Mouse (Mus musculus) embryonic facial prominence, embryonic 11.5 days (tissue): ENCODE measurements around the gene Ece1. TPM values are rescaled to one million over a fixed set of nuclear protein-coding genes. Genes with fewer than 3 reads are reported as not detected.

ENCODE experiments used
- ATAC-seq: fragments of 200-750 bp; cut with Nextera tagmentation; replicated peaks from 2 replicates; pipeline ENCODE4 v1.8.0; 2017; ENCODE audit warnings: low read depth; ENCODE audit not compliant: insufficient number of reproducible peaks, low FRiP score, low TSS enrichment
- DNase-seq: peaks from one replicate; pipeline ENCODE4 v3.0.0-alpha.2; 2015; ENCODE audit warnings: low spot score
- H3K27ac ChIP-seq: fragments of 300-500 bp; sonication (generic); replicated peaks from 2 replicates; pipeline ENCODE4 v1.5.1; 2014; ENCODE audit warnings: mild to moderate bottlenecking, low read depth, low read length, control low read depth
- H3K27me3 ChIP-seq: fragments of 300-500 bp; sonication (generic); 2 replicates; pipeline ENCODE4 v1.6.1; 2014; ENCODE audit warnings: mild to moderate bottlenecking, low read length, moderate library complexity, mixed read lengths; ENCODE audit not compliant: control insufficient read depth, insufficient read depth
- H3K36me3 ChIP-seq: fragments of 300-500 bp; sonication (generic); replicated peaks from 2 replicates; pipeline ENCODE4 v1.6.1; 2014; ENCODE audit warnings: low read depth, mild to moderate bottlenecking, low read length, moderate library complexity, mixed read lengths; ENCODE audit not compliant: control insufficient read depth, insufficient read depth
- H3K4me1 ChIP-seq: fragments of 300-500 bp; sonication (generic); 2 replicates; pipeline ENCODE4 v1.6.1; 2014; ENCODE audit warnings: low read length, mixed read lengths; ENCODE audit not compliant: control insufficient read depth, insufficient read depth
- H3K4me2 ChIP-seq: fragments of 300-500 bp; sonication (generic); 2 replicates; pipeline ENCODE4 v1.6.1; 2014; ENCODE audit warnings: low read depth, mild to moderate bottlenecking, control low read depth, low read length, moderate library complexity
- H3K4me3 ChIP-seq: fragments of 300-500 bp; sonication (generic); 2 replicates; pipeline ENCODE4 v1.5.1; 2014; ENCODE audit warnings: low read depth, low read length, control low read depth
- H3K9ac ChIP-seq: fragments of 300-500 bp; sonication (generic); replicated peaks from 2 replicates; pipeline ENCODE4 v1.6.1; 2014; ENCODE audit warnings: mild to moderate bottlenecking, control low read depth, low read length
- H3K9me3 ChIP-seq: fragments of 300-500 bp; sonication (generic); replicated peaks from 2 replicates; pipeline ENCODE4 v1.6.1; 2016; ENCODE audit warnings: mild to moderate bottlenecking, low read length, inconsistent platforms, mixed read lengths; ENCODE audit not compliant: control insufficient read depth
- WGBS: fragments of 180-500 bp; shearing (Covaris S2); extraction: QIAGEN DNeasy Blood & Tissue Kit; methylation state at CpG from one replicate; pipeline ENCODE4 v1.1.7; 2014; 5-methylcytosine and 5-hydroxymethylcytosine counted together
- polyA plus RNA-seq: library from polyadenylated mRNA; unstranded; fragments of >200 nt; fragmentation: Nextera tagmentation; extraction: Ambion mirVana; gene quantifications from 2 replicates; pipeline ENCODE4 v1.2.1, GENCODE M21; 2014

The Ece1 gene
- polyA plus RNA-seq, 1 experiment from 2014 or later: 32.2 TPM

DNA sequence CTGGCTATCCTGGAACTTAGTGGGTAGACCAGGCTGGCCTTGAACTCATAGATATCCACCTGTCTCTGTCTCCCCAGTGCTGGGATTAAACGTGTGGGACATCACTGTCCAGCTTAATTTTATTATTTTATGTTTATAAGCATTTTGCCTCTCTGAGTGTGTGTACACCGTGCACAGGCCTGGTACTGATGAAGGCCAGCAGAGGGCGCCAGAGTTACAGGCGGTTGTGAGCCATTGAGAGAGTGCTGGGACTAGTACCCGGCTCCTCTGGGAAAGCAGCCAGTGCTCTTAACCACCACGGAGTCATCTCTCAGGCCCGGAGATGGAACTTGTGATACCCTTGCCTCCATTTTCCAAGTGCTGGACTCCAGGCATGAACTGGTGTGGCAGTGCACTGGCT lies 4.9 kb upstream of the Ece1 start:
- H3K36me3 ChIP-seq: no peaks in the 10 kb centered on the region
- no peak overlapping the region for H3K4me3 ChIP-seq
- no peak overlapping the region for H3K4me2 ChIP-seq
- H3K27me3 ChIP-seq: no peaks in the 10 kb centered on the region
- ATAC-seq (no peak), DNase-seq (peak; percentile 57)
- no peaks in the 10 kb centered on the region for H3K4me1 ChIP-seq
- H3K9me3 ChIP-seq: no peaks in the 10 kb centered on the region
- H3K27ac ChIP-seq: no peak overlapping the region
- WGBS: 28% methylated on average over 7 of the region's 7 CpGs
- no peak overlapping the region for H3K9ac ChIP-seq

DNA sequence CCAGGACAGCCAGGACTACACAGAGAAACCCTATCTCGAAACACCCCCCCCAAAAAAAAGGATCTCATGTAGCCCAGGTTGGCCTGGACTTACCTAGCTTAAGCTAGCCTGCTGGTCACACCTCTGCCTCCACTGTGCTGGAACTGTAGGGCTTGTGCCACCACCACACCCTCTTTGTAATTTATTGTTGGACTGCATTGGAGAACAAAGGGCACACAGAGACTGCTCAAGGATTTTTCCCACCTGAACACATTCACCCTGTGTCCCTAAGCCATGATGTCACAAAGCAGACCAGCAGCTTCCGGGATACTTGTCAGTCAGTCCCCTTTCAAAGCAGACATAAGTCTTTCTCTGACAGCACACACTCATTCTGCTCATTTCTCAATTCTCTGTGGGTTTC lies 3.7 kb upstream of the Ece1 start:
- no peaks in the 10 kb centered on the region for H3K27me3 ChIP-seq
- DNase-seq (no peak), ATAC-seq (no peak)
- no peaks in the 10 kb centered on the region for H3K4me1 ChIP-seq
- H3K4me2 ChIP-seq: no peak overlapping the region
- no peak overlapping the region for H3K27ac ChIP-seq
- WGBS: 94% methylated on average over 2 of the region's 2 CpGs
- no peak overlapping the region for H3K9ac ChIP-seq
- no peaks in the 10 kb centered on the region for H3K9me3 ChIP-seq
- H3K36me3 ChIP-seq: no peaks in the 10 kb centered on the region
- no peak overlapping the region for H3K4me3 ChIP-seq

DNA sequence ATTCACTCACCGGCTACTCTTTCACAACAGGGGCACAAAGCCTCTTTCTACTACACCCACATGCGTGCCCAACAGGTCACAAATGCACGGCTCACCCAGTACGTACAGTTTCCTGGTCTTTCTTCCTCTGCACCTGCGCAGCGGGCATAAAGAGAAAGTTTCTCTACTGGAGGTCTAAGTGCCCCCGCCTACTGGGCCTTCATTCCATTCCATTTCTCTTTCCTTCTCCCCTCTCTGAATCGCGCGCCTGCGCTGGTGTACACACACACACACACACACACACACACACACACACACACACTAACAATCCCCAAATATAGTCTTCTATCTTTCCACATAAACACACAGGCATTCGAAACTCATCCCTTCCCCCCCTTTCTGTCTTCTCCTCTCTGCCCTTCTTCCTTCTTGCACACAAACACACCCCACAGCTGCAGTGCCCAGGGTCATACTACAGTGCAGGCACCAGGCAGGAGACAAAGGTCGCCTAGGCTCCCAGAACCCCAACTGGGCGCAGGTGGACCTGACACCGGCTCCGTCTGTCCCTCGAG lies 501 bp upstream of the Ece1 start:
- 0 out of 2 replicates have a peak overlapping the region, but pooled peaks have one; percentile 13 for H3K27ac ChIP-seq
- peaks cover 5% of the 10 kb centered on the region for H3K4me1 ChIP-seq
- WGBS: 14% methylated on average over 17 of the region's 17 CpGs
- H3K9me3 ChIP-seq: no peaks in the 10 kb centered on the region
- peak overlapping the region; percentile 84 for H3K4me2 ChIP-seq
- peak overlapping the region; percentile 70 for H3K4me3 ChIP-seq
- peak overlapping the region; percentile 68 for H3K9ac ChIP-seq
- ATAC-seq: no peak; the same call in 1 of the 2 replicates
- DNase-seq: no peak
- no peaks in the 10 kb centered on the region for H3K27me3 ChIP-seq
- H3K36me3 ChIP-seq: no peaks in the 10 kb centered on the region

DNA sequence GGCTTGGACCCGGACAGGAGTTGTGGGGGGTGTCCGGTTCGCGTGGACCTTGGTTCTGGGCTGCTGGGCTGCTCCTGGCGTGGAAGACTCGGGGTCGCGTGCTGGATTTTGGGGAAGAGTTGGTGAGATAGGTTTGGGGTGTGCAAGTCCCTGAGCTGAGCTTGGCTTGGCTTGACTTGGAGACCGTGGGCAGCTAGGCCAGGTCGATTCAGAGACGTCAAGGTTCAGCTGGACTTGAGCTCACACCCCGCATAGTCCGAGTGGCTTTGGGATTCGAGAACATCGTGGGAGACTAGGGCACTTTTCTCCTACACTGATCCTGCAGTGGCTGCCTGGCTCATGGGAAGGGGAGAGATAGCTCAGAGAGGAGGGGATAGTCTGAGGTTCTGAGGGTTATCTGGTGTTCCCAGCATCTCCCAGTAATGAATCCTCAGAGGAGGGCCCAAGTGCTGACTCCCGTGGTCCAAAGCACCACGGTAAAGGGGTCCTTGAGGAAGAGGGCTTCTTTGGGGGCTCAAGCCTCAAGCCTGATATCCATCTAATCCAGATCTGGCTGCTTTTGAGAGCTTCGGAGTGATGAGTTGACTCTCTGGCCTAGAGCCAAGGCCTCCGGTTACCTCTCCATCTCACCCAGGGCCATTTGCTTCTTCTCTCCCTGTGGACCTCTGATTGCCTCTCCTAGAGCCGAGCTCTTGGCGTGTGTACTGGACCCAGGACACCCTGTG lies 641 bp downstream of the Ece1 start:
- Histone ChIP-seq H3K4me2 (peak overlapping the region; percentile 84), H3K4me3 (peak overlapping the region; percentile 70), H3K27ac (no peak overlapping the region), H3K36me3 (no peaks in the 10 kb centered on the region), H3K9ac (peak overlapping the region; percentile 81), H3K27me3 (no peaks in the 10 kb centered on the region), H3K9me3 (no peaks in the 10 kb centered on the region), H3K4me1 (peaks cover 5% of the 10 kb centered on the region)
- DNase-seq (no peak), ATAC-seq (no peak; the same call in 1 of the 2 replicates)
- WGBS: 17% methylated on average over 21 of the region's 21 CpGs

DNA sequence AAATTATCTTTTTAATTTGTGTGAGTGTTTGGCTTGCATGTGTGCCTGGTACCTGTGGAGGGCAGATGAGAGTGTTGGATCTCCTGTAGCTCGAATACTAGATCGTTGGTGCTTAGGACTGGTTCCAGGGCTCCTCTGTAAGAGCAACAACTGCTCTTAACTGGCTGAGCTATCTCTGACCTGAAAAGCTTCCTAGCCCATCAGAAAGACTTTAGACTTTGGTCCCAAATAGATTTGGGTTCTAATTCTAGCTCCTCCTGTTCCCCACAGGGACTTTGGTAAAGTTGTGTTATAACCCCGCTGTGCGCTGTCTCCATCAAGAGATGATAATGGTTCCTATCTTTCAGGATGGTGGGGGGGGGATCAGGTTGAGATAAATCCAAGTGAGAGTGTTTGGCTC lies 2.0 kb downstream of the Ece1 start:
- Histone ChIP-seq H3K27ac (no peak overlapping the region), H3K9ac (no peak overlapping the region), H3K27me3 (no peaks in the 10 kb centered on the region), H3K36me3 (no peaks in the 10 kb centered on the region), H3K4me3 (no peak overlapping the region), H3K4me1 (peaks cover 5% of the 10 kb centered on the region), H3K9me3 (no peaks in the 10 kb centered on the region), H3K4me2 (no peak overlapping the region)
- 93% methylated on average over 4 of the region's 4 CpGs for WGBS
- no peak for ATAC-seq
- no peak for DNase-seq

DNA sequence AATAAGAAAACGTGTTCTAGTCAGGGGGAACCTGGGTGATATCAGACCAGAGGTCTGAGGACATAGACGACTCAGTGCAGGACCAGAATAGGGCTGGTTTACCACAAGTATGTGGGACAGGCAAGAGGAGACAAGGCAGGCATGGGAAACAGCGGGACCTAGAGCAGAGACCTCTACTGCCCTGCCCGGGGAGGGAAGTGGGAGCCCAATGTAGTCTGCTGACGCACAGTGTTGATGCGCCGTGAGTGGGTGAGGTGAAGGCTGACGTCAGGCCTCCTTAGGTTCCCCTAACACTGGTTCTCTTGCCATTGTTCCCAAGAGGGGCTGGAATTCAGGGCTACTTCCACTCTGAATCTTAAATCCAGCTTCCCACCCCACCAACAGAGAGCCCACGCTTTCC lies 2.7 kb downstream of the Ece1 start:
- 0 out of 2 replicates have a peak overlapping the region, but pooled peaks have one; percentile 10 for H3K4me2 ChIP-seq
- H3K36me3 ChIP-seq: no peaks in the 10 kb centered on the region
- no peaks in the 10 kb centered on the region for H3K9me3 ChIP-seq
- 67% methylated on average over 9 of the region's 9 CpGs for WGBS
- H3K4me3 ChIP-seq: no peak overlapping the region
- H3K27me3 ChIP-seq: no peaks in the 10 kb centered on the region
- DNase-seq (no peak), ATAC-seq (no peak)
- H3K27ac ChIP-seq: no peak overlapping the region
- peaks cover 5% of the 10 kb centered on the region for H3K4me1 ChIP-seq
- H3K9ac ChIP-seq: 0 out of 2 replicates have a peak overlapping the region, but pooled peaks have one; percentile 6

DNA sequence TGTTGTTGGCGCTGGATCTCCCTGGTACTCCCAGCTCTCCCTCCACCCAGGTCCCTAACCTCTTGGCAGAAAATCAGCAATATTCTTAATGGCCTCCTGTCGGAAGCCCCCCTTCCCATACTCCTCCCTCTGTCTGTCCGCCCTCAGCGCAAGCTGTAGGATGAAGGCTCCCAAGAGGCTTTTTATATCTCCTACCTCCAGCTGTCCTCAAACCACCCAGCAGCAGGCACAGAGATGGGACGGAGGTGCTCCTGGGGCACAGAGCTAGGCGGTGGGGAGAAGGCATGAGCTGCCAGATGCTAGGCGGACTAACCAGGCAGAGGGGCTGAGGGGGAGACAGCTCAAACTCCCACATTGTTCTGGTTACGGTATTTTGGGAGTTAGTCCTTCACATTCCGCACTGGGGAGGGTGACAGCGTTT lies 3.2 kb downstream of the Ece1 start:
- H3K4me3 ChIP-seq: no peak overlapping the region
- H3K4me1 ChIP-seq: peaks cover 5% of the 10 kb centered on the region

DNA sequence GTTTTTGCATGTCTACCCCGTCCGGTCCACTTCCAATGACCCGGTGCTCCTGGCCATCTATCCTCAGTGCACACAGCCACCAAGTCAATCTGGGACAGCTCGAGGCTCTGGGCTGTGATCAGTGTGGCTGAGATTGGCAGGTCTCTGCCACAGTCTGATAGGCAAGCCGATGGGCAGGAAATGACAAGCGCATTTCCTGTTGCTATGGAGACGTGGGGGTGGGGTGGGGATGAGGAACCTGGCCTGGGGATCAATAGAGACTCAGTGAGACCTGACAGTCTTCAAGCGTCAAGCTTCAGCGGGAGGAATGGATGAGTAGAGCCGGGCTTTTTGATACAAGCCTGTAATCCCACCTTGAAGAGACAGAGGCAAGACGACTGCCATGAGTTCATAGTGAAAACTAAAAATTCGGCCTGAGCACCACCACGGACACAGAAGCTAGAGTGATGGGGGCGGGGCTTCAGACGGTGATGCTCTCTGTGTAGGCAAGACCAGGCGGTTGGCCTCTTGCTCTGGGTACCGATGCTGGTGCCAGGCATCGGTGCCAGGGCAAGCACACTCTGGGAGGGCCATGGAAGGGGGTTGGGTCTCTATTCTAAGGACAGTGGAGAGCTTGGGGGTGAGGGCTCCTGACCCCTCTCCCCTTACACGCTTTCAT lies 4.3 kb downstream of the Ece1 start:
- H3K4me1 ChIP-seq: peaks cover 5% of the 10 kb centered on the region
- no peak overlapping the region for H3K27ac ChIP-seq
- H3K4me2 ChIP-seq: no peak overlapping the region
- no peak for ATAC-seq
- no peak overlapping the region for H3K4me3 ChIP-seq
- no peaks in the 10 kb centered on the region for H3K9me3 ChIP-seq
- no peaks in the 10 kb centered on the region for H3K36me3 ChIP-seq
- no peak overlapping the region for H3K9ac ChIP-seq
- no peaks in the 10 kb centered on the region for H3K27me3 ChIP-seq
- DNase-seq: peak; percentile 45
- 39% methylated on average over 19 of the region's 19 CpGs for WGBS

More for the DNA sequence above, 3.2 kb downstream of the Ece1 start:
- Histone ChIP-seq H3K9ac (no peak overlapping the region), H3K4me2 (no peak overlapping the region), H3K27me3 (no peaks in the 10 kb centered on the region), H3K36me3 (no peaks in the 10 kb centered on the region), H3K9me3 (no peaks in the 10 kb centered on the region), H3K27ac (no peak overlapping the region)
- ATAC-seq (no peak), DNase-seq (no peak)
- WGBS: 71% methylated on average over 10 of the region's 10 CpGs
